Mouse (Mus musculus): ENCODE data around the gene Pak1.

GRCm38 (mm10) chr7:97919742-97920141 is 131.4 kb downstream of the Pak1 start, which contains the start of gene Gdpd4:
- TF ChIP-seq POLR2A (IDR thresholded peaks at IDR 0.05; ENCODE audit: extremely low read depth, insufficient read depth, low read length): no peak
- TF ChIP-seq CTCF (IDR thresholded peaks at IDR 0.05; ENCODE audit: extremely low read depth, insufficient read depth, low read length): no peak

All from cortical plate, adult 2 months (tissue).